Mouse (Mus musculus): ENCODE data around the gene Zdhhc18.
A peak's percentile ranks its signal among the peaks of the same experiment; 100 is the strongest.

The Zdhhc18 gene

GRCm38 (mm10) chr4:133629191-133629590 lies 20.8 kb downstream of the Zdhhc18 start:
- DNase-seq, result no peak

- DNase-seq, result no peak
Measured at GRCm38 (mm10) chr4:133628517-133628916, 21.4 kb downstream of the Zdhhc18 start.

GRCm38 (mm10) chr4:133627039-133627438 lies 22.9 kb downstream of the Zdhhc18 start:
- no peak for DNase-seq

GRCm38 (mm10) chr4:133626621-133627020 lies 23.3 kb downstream of the Zdhhc18 start:
- DNase-seq, result no peak

- no peak for DNase-seq
Measured at GRCm38 (mm10) chr4:133626221-133626620, 23.7 kb downstream of the Zdhhc18 start.

GRCm38 (mm10) chr4:133625621-133626071 lies 24.3 kb downstream of the Zdhhc18 start:
- no peak for DNase-seq

GRCm38 (mm10) chr4:133624830-133625229 lies 25.1 kb downstream of the Zdhhc18 start:
- no peak for DNase-seq

- DNase-seq, result no peak
Measured at GRCm38 (mm10) chr4:133622161-133622695, 27.7 kb downstream of the Zdhhc18 start.

- DNase-seq, result no peak
Measured at GRCm38 (mm10) chr4:133620668-133621067, 29.3 kb downstream of the Zdhhc18 start.

- DNase-seq, result no peak
Measured at GRCm38 (mm10) chr4:133619473-133620136, 30.3 kb downstream of the Zdhhc18 start.

GRCm38 (mm10) chr4:133617936-133618335 lies 32.0 kb downstream of the Zdhhc18 start:
- no peak for DNase-seq

GRCm38 (mm10) chr4:133615416-133615815 lies 34.5 kb downstream of the Zdhhc18 start:
- no peak for DNase-seq

GRCm38 (mm10) chr4:133614274-133614761 lies 35.6 kb downstream of the Zdhhc18 start:
- DNase-seq, result no peak

- DNase-seq, result no peak
Measured at GRCm38 (mm10) chr4:133613867-133614266, 36.1 kb downstream of the Zdhhc18 start.

GRCm38 (mm10) chr4:133613026-133613425 lies 36.9 kb downstream of the Zdhhc18 start:
- DNase-seq, result no peak

GRCm38 (mm10) chr4:133612416-133612815 lies 37.5 kb downstream of the Zdhhc18 start:
- no peak for DNase-seq

- DNase-seq, result no peak
Measured at GRCm38 (mm10) chr4:133611815-133612214, 38.1 kb downstream of the Zdhhc18 start.

GRCm38 (mm10) chr4:133609719-133610118 lies 40.2 kb downstream of the Zdhhc18 start:
- peak; percentile 86 for DNase-seq

GRCm38 (mm10) chr4:133607284-133607683 lies 42.7 kb downstream of the Zdhhc18 start:
- no peak for DNase-seq

- no peak for DNase-seq
Measured at GRCm38 (mm10) chr4:133605330-133605729, 44.6 kb downstream of the Zdhhc18 start.

GRCm38 (mm10) chr4:133604856-133605255 lies 45.1 kb downstream of the Zdhhc18 start:
- DNase-seq, result no peak

- no peak for DNase-seq
Measured at GRCm38 (mm10) chr4:133604175-133604574, 45.8 kb downstream of the Zdhhc18 start.

GRCm38 (mm10) chr4:133603056-133603455 lies 46.9 kb downstream of the Zdhhc18 start:
- DNase-seq, result no peak

GRCm38 (mm10) chr4:133601721-133602218 lies 48.2 kb downstream of the Zdhhc18 start, which contains the start of gene Sfn:
TSS of gene Sfn (minus strand) at chr4:133602168.
- peak; percentile 53 for DNase-seq

All from embryo, embryonic 11 days (tissue).